Mouse (Mus musculus): ENCODE data around the gene Tbx15.

GRCm38 (mm10) chr3:99253092-99253488 lies 12.9 kb downstream of the Tbx15 start:
- TF ChIP-seq POLR2A (IDR thresholded peaks at IDR 0.05; ENCODE audit: low read depth, low read length) (no peak), CTCF (IDR thresholded peaks at IDR 0.05; ENCODE audit: extremely low read depth, insufficient read length, insufficient replicate concordance, low read depth, low read length) (no peak)

All from small intestine, adult 2 months (tissue).